Mouse (Mus musculus) urinary bladder, adult 2 months (tissue): ENCODE measurements around the gene Slc41a2. TPM values are rescaled to one million over a fixed set of nuclear protein-coding genes. Genes with fewer than 3 reads are reported as not detected.

Experiments used
- DNase-seq: peaks from one replicate; pipeline ENCODE4 v3.0.0; 2022; ENCODE audit warnings: low spot score
- polyA plus RNA-seq: library from polyadenylated mRNA; depleted of rRNA; stranded (reverse); fragments of >200 nt; gene quantifications from 2 replicates; pipeline ENCODE4 v1.2.3, GENCODE M21; 2012

Gene Slc41a2
- polyA plus RNA-seq, 1 experiment, result 3.7 TPM

DNA sequence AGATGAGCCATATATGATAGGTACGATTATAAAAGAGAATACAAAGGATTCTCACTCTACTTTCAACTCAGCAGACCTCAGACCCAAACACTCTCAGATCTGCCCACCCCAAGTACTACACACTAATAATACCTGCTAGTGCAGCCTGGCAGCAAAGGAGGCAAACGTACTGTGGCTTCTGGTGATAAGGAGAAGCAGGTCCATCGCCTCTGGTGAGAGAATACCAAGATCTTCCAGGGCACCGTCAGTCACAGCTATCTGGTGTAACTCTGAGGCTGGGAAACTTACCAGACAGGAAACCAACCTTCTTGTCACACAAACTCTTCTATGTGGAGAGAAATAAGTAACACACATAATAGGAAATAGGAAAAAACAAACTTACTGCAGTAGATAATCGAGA lies 24.6 kb downstream of the Slc41a2 start:
- DNase-seq, result no peak

- DNase-seq, result no peak
These were observed 27.3 kb downstream of the Slc41a2 start for GRCm38 (mm10) chr10:83310356-83310755.

DNA sequence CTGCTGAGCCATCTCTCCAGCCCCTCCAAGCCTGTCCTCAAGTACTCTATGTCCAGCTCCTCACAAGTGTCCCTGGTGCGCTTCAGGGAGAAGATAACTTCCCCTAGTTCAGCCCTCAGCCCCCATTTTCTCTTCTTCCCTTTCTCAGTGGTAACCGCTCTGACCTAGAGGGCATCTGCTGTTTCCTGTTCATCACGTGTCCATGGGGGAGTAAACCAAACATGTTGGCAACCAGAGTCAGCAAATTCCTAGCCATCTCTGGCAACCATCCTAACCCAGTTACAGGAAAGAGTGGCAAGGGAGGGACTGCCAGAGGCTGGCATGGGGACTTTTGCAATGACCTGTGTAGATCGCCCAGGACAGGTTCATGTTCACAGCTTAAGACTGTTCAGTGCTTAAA lies 36.0 kb downstream of the Slc41a2 start:
- DNase-seq, result no peak

DNA sequence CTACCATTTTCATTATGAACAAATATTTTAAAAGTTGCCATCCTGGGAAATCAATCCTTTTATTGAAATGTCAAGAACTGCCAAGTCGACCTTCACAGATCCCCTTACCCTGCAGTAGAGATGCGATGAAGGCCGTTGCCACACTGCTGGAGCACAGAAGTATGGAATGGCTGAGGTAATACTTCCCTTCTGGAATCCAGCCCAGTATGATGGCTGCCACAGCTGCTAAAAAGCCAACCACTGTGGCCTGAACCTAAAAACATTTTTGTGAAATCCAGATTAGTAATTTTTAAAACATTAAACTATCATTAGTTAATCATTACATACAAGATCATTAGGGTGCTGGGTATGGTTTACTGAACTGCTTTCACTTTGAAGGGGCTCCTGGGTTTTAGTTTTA lies 36.6 kb downstream of the Slc41a2 start:
- DNase-seq, result no peak

DNA sequence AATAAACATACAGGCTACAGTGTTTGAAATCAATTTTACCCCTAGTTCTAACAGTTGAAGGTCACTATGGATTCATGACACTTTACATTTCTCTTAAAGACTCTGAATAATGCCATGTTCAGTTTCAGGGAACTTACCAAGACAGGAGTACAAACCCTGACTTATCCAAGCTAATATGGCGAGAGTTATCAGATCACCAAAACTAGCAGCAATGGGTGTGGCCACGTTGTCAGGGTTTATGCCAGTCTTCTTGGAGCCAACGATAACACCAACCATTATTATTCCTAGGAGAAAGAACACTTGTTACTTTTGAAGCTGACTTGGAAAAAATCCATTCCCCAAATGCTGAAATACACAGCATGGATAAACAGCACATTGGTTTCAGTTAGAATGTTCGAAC lies 40.7 kb downstream of the Slc41a2 start:
- DNase-seq, result no peak

- DNase-seq, result no peak
These were observed 42.9 kb downstream of the Slc41a2 start for GRCm38 (mm10) chr10:83294746-83295145.

GRCm38 (mm10) chr10:83293352-83293751 lies 44.3 kb downstream of the Slc41a2 start:
- no peak for DNase-seq

- no peak for DNase-seq
These were observed 46.0 kb downstream of the Slc41a2 start for GRCm38 (mm10) chr10:83291731-83292130.

GRCm38 (mm10) chr10:83287828-83288227 lies 49.9 kb downstream of the Slc41a2 start:
- DNase-seq, result no peak

- no peak for DNase-seq
These were observed 51.3 kb downstream of the Slc41a2 start for GRCm38 (mm10) chr10:83286399-83286798.

DNA sequence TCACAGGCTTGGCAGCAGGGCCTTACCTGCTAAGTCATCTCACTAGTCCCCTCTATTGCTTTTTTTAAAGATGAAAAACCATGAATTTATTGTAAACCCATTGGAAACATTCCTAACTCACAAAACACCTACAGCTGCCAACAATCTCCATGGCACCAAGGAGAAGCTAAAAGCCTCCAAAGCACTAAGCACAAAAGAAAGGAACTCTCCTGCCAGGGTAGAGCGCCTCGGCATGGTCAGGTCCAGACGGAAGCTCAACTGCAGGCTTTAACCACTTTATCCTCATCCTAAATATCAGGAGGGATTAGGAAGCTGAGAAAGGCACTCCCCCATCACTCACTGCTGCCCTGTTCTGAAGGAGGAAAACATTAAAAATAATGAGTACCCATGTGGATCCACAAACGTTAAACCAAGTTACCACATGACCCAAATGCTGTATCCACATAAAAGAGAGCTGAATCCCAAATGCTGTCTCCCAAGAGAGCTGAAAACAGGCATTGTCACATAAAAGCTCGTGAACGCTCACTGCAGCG lies 51.9 kb downstream of the Slc41a2 start:
- DNase-seq, result no peak

DNA sequence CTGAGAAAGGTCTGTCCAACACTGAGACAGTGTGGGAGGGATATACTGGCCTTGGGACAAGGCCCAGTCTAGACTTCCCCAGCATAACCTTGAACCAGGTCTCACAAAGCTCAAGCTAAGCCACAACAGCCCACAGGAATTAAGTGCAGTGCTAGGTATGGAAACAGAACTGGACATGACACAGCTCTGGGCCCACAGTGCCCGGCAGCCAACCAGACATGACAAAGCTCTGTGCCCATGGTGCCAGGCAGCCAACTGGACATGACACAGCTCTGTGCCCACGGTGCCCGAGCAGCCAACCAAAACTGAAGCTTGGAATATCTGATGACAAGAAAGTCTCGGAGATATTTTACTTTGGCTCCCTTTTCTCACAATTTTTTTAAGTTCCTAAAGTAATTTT lies 52.8 kb downstream of the Slc41a2 start:
- no peak for DNase-seq

GRCm38 (mm10) chr10:83266731-83267130 lies 71.0 kb downstream of the Slc41a2 start:
- no peak for DNase-seq

DNA sequence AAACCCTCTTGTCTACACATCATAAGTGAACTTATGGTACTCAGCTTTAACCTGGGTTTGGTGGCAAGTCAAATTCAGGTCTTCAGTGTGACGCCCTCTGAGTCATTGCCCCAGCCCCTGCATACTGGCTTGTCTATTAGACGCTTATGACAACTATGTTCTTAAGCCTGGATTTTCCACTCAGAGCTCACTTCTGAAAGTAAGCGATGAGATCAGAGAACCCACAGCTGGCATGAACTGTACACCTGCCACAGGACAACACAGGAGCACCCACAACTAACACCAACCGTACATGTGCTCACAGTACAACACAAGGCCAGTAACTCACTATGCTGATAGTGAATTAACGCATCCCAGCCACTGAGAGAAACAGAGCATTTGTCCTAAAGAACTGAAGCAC lies 71.4 kb downstream of the Slc41a2 start:
- DNase-seq, result no peak

DNA sequence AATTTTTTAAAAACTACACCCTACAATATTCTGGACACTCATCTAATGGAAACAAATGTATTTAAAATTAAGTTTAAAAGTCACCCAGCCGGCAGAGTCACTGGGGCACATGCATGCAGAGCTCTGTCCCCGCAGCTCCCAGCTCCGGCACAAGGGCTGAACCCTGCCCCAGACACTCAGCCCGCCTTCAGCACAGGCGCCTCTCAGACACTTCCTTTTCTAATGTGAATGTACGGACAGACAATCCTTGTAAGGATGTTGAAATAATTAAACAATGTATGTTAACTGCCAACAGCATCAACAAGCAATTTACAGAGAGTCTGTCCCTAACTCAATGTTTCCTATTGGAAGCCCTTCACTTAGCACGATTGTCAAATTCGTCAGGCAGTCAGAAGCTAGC lies 73.0 kb downstream of the Slc41a2 start:
- DNase-seq, result no peak

DNA sequence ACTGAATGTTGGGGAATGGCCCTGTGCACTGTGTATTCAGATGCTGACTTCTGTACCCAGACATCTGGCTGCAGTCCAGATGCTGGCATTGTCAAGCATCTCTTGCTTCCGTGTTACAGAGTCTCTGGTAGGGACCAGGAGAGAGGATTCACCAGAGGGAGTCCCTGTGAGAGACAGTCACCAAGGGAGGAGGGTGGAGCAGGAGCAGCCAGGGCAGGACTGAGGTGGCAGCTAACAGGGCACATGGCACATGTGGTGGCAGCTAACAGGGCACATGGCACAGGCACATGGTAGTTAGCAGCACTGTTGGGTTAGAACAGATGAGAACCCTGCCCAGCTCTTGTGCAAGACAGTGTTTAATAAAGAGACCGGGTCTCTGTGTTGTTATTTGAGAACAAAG lies 73.6 kb downstream of the Slc41a2 start:
- no peak for DNase-seq

- DNase-seq, result no peak
These were observed 76.4 kb downstream of the Slc41a2 start for GRCm38 (mm10) chr10:83261264-83261663.

GRCm38 (mm10) chr10:83251377-83251776 lies 86.3 kb downstream of the Slc41a2 start:
- DNase-seq, result no peak

GRCm38 (mm10) chr10:83248036-83248435 lies 89.6 kb downstream of the Slc41a2 start:
- DNase-seq, result no peak

DNA sequence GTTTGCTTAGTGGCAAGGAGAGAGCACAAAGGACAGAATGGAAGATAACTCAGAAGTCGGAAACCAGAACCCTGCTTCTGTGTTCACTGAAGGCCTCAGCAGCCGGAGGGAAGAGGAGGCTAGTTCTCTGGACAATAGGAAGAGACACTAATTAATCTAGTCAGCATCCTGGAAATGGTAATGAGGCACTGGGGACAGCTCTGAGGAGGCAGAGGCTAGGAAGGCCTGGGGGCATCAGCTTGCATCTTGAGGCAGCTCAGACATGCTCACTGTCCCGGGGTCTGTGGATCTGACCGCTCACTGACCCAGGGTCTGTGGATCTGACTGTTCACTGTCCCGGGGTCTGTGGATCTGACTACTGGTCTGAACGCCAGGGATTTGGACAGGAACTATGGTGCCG lies 92.0 kb downstream of the Slc41a2 start:
- no peak for DNase-seq

DNA sequence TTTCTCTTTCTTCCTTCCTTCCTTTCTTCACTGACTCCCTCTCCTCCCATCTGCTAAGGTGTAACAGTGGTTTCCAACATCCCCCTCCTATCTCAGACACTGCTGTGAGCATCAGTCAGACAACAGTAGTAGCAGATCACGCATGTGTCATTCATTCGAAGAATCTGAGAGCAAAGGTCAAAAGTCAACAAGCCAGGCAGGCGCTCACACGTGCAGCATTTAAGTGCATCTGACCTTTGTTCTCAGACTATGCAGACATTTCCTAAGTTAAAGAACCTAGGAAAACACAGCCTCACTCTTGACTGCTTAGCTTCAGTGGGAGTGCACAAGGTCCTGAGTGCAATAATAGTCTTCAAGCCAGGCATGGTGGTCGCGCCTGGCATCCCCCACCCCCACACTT lies 93.6 kb downstream of the Slc41a2 start:
- DNase-seq, result no peak

GRCm38 (mm10) chr10:83242106-83242686 lies 95.5 kb downstream of the Slc41a2 start:
- DNase-seq, result no peak

DNA sequence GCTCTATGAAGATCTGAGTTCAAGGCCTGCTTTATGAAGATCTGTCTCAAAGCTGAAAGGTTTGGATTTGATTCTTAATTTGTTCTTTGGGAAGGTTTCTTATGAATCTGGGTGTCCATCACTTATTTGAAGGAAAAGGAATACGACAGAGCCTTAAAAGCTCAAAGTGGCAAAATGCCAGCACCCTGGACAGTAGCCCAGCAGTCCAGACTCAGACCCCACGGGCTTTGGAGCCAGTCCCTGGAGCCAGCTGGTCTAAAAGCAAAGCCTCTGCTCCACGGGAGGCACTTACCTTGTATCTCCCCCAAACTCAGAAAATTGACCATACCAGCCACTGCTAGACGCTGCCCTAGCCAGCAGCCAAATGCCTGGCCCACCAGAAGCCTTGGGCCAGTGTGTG lies 103.3 kb downstream of the Slc41a2 start:
- no peak for DNase-seq

DNA sequence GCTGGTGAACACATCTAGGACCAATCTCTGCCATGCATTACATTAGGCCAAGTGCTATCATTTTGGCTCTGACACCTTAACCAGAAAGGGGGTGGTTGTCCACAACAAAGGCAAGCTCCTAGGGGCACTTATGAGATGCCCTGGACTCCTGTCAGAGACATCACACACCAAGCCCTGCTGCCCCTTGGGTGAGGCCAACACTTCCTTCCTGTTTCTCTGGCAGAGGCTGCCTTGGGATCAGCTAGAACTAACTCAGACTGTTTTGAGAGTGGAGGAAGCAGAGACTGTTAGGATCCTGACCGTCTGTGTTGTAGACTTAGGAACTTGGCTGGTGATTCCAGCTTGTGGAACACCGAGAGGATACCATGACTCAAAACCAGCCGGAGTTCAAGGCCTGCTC lies 103.7 kb downstream of the Slc41a2 start:
- DNase-seq, result no peak
